Mouse (Mus musculus) splenic B cell, adult 2 months (primary cell): ENCODE measurements around the gene Polr2l.

Experiments
- DNase-seq: peaks from one replicate; pipeline ENCODE4 v3.0.0-alpha.2; 2011; ENCODE audit warnings: low read depth, low spot score
- H3K27me3 ChIP-seq: 2 replicates; pipeline ENCODE4 v1.6.1; 2012; ENCODE audit warnings: mild to moderate bottlenecking, low read length, moderate library complexity, mixed read lengths; ENCODE audit not compliant: control insufficient read depth, poor library complexity, insufficient read depth, severe bottlenecking
- H3K36me3 ChIP-seq: 2 replicates; pipeline ENCODE4 v1.6.1; 2012; ENCODE audit warnings: mild to moderate bottlenecking, low read length, moderate library complexity, mixed read lengths; ENCODE audit not compliant: control insufficient read depth, poor library complexity, insufficient read depth, severe bottlenecking

Polr2l gene

GRCm38 (mm10) chr7:141429840-141430584 lies 44.9 kb downstream of the Polr2l start:
- DNase-seq, result no peak
- Histone ChIP-seq H3K27me3 (no peaks in the 10 kb centered on the region), H3K36me3 (peaks cover 5% of the 10 kb centered on the region)

GRCm38 (mm10) chr7:141429310-141429709 lies 45.6 kb downstream of the Polr2l start, which contains the start of gene Cend1:
Gene Cend1, minus strand, starts transcription at chr7:141429491.
- DNase-seq, result no peak

GRCm38 (mm10) chr7:141428701-141429100 lies 46.2 kb downstream of the Polr2l start:
- no peaks in the 10 kb centered on the region for H3K27me3 ChIP-seq
- H3K36me3 ChIP-seq, result peaks cover 5% of the 10 kb centered on the region; the same call in 1 of the 2 replicates
- DNase-seq, result no peak

More at GRCm38 (mm10) chr7:141429310-141429709, 45.6 kb downstream of the Polr2l start, which contains the start of gene Cend1:
- Histone ChIP-seq H3K27me3 (no peaks in the 10 kb centered on the region), H3K36me3 (peaks cover 5% of the 10 kb centered on the region)

- DNase-seq, result no peak
- H3K27me3 ChIP-seq, result no peaks in the 10 kb centered on the region
- peaks cover 2% of the 10 kb centered on the region; the same call in 1 of the 2 replicates for H3K36me3 ChIP-seq
These were observed 47.8 kb downstream of the Polr2l start for GRCm38 (mm10) chr7:141426948-141427730.

GRCm38 (mm10) chr7:141423811-141424210 lies 51.1 kb downstream of the Polr2l start:
- Histone ChIP-seq H3K27me3 (no peaks in the 10 kb centered on the region), H3K36me3 (no peaks in the 10 kb centered on the region)
- no peak for DNase-seq
